Mouse (Mus musculus): ENCODE data around the gene Ppp1r3e.

DNA sequence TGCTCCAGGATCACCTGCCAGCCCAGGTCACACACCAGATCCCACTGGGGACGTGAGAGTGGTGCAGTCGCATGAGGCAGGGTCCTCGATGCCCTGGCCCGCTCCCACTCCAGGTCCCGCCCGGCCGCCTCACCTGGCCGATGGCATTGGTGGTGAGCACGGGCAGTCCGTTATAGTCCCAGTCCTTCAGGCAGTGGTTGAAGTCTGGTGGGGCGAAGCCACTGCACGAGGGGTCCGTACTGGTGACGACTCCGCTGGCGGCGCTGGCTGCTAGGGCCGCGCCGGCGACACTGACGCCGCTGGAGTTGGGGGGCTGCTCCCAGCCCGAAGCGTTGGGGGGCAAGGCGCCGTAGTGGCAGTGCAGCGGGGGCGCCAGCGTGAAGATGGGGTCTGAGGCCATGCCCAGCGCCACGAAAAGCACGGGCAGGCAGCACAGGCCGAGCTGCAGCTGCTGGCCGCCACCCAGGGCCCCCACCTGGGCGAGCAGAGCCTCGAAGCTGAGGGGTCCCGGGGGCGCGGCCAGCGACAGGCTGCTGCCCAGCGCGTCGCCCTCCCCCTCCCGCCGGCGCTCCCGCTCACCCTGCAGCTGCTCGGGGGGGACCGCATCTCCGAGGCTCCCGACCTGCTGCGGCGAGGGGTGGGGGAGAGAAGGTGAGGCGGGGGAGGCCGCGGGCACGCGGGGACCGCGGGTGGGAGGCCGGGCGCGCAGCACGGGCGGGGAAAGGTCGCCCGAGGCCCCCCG lies 34.9 kb upstream of the Ppp1r3e start:
- TF ChIP-seq CTCF (IDR thresholded peaks at IDR 0.05; ENCODE audit: borderline replicate concordance, insufficient read depth, low read length) (no peak), POLR2A (IDR thresholded peaks at IDR 0.05; ENCODE audit: low read depth, low read length) (no peak)
